Mouse (Mus musculus): ENCODE measurements around the gene Lrp5.

DNA sequence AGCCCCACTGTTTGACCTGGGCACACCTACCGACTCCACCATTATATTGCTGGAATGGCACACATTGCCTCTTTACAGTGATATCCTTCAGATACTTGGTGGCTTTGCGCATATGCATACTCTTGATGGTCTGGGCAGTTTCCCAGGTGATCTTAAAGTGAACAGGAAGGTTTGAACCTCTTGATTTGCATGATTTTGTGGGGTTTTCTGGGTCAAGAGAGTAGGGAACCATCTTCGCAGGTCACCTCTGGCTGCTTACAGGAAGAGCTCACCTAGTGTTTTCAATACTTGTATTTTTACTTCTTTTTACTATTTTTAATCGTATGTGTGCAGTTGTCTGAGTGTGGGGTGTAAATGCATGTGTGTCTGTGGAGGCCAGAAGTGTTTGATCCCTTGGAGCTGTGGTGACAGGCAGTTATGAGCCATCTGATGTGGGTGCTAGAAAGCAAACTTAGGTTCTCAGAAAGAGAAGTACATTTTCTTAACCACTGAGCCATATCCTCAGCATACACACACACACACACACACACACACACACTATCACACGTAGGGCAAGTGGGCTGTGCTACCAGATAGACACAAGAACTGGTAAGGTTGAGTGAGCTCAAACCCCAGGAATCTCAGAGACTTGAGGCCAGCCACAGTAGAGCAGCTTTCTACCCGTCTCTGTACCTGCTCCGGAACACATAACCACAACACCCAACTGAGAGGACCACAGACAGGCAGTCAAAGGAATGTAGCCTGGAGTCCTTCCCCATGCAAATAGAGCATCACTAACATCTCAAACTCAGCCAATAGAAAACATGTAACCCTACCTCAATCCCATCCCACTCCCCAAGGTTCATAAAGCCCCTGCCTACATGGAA lies 44.6 kb upstream of the Lrp5 start:
- TF ChIP-seq CTCF (IDR thresholded peaks at IDR 0.05; ENCODE audit: borderline replicate concordance, extremely low read depth, insufficient read depth, insufficient read length) (no peak), POLR2A (IDR thresholded peaks at IDR 0.05; ENCODE audit: borderline replicate concordance, extremely low read depth, insufficient read depth, insufficient read length, poor library complexity, severe bottlenecking) (no peak)

All from brain, embryonic 14.5 days (tissue).